8 mouse cellular contexts compared by ENCODE assay signal in genomic region chr2:168840853-168841712, GRCm38 (mm10).
DNase-seq lines count a peak whose midpoint lies in the region; ATAC-seq lines count a peak whose summit lies in the region.

No protein-coding gene starts in this region.

- H3K36me3 ChIP-seq in forebrain, embryonic 13.5 days (ENCODE audit: poor library complexity, severe bottlenecking) = no peaks in the 10 kb centered on the region
- H3K36me3 ChIP-seq in forebrain, embryonic 12.5 days (replicated peaks) = no peaks in the 10 kb centered on the region
- no peaks in the 10 kb centered on the region for H3K36me3 ChIP-seq in lung, embryonic 16.5 days (ENCODE audit: control insufficient read depth, insufficient read depth, low read length)
- no peaks in the 10 kb centered on the region for H3K36me3 ChIP-seq in intestine, embryonic 15.5 days

- H3K4me2 ChIP-seq in forebrain, embryonic 13.5 days = peak overlapping the region; percentile 30; the same call in 1 of the 2 replicates
- no peak overlapping the region for H3K4me2 ChIP-seq in forebrain, embryonic 12.5 days
- H3K4me2 ChIP-seq in lung, embryonic 16.5 days (ENCODE audit: low read depth, low read length) = peak overlapping the region; percentile 40; the same call in 1 of the 2 replicates
- H3K4me2 ChIP-seq in intestine, embryonic 15.5 days (replicated peaks) = peak overlapping the region; percentile 31

- ATAC-seq in forebrain, embryonic 13.5 days = no peak
- no peak for ATAC-seq in forebrain, embryonic 12.5 days (ENCODE audit: low FRiP score)
- ATAC-seq in lung, embryonic 16.5 days (ENCODE audit: low read depth) = no peak
- ATAC-seq in intestine, embryonic 15.5 days = no peak

- no peaks in the 10 kb centered on the region for H3K9me3 ChIP-seq in forebrain, embryonic 13.5 days (replicated peaks)
- H3K9me3 ChIP-seq in forebrain, embryonic 12.5 days = no peaks in the 10 kb centered on the region
- peaks cover 4% of the 10 kb centered on the region for H3K9me3 ChIP-seq in lung, embryonic 16.5 days (ENCODE audit: control insufficient read depth, low read length)
- no peaks in the 10 kb centered on the region for H3K9me3 ChIP-seq in intestine, embryonic 15.5 days

- H3K9ac ChIP-seq in forebrain, embryonic 13.5 days = no peak overlapping the region
- H3K9ac ChIP-seq in forebrain, embryonic 12.5 days = no peak overlapping the region
- H3K9ac ChIP-seq in lung, embryonic 16.5 days (ENCODE audit: low read length) = no peak overlapping the region
- H3K9ac ChIP-seq in intestine, embryonic 15.5 days = no peak overlapping the region

- DNase-seq in lung, adult 18-20 months = no peak
- peak; percentile 48 for DNase-seq in retina, postnatal 1 day
- DNase-seq in cerebellum, adult 9-10 months = no peak
- DNase-seq in layer of hippocampus, postnatal 14 days (ENCODE audit: low spot score in 2 of 2) = no peak

- H3K4me1 ChIP-seq in forebrain, embryonic 13.5 days = peaks cover 25% of the 10 kb centered on the region
- H3K4me1 ChIP-seq in forebrain, embryonic 12.5 days = peaks cover 44% of the 10 kb centered on the region
- H3K4me1 ChIP-seq in lung, embryonic 16.5 days (replicated peaks; ENCODE audit: control insufficient read depth, insufficient read depth, low read length) = 0 out of 2 replicates have a peak, but pooled peaks cover 10% of the 10 kb centered on the region
- H3K4me1 ChIP-seq in intestine, embryonic 15.5 days (replicated peaks) = peaks cover 20% of the 10 kb centered on the region

- H3K27me3 ChIP-seq in forebrain, embryonic 13.5 days = peaks cover 63% of the 10 kb centered on the region
- H3K27me3 ChIP-seq in forebrain, embryonic 12.5 days = peaks cover 53% of the 10 kb centered on the region
- peaks cover 58% of the 10 kb centered on the region for H3K27me3 ChIP-seq in lung, embryonic 16.5 days (ENCODE audit: control insufficient read depth, insufficient read depth, low read depth, low read length)
- peaks cover 20% of the 10 kb centered on the region for H3K27me3 ChIP-seq in intestine, embryonic 15.5 days (replicated peaks)

- 5% methylated on average over 19 of the region's 19 CpGs for WGBS in forebrain, embryonic 13.5 days
- 4% methylated on average over 19 of the region's 19 CpGs for WGBS in forebrain, embryonic 12.5 days
- 12% methylated on average over 19 of the region's 19 CpGs for WGBS in lung, embryonic 16.5 days
- WGBS in intestine, embryonic 15.5 days = 17% methylated on average over 19 of the region's 19 CpGs

- H3K27ac ChIP-seq in forebrain, embryonic 13.5 days = no peak overlapping the region
- H3K27ac ChIP-seq in forebrain, embryonic 12.5 days = no peak overlapping the region
- no peak overlapping the region for H3K27ac ChIP-seq in lung, embryonic 16.5 days (ENCODE audit: low read length)
- H3K27ac ChIP-seq in intestine, embryonic 15.5 days = no peak overlapping the region

- no peak overlapping the region for H3K4me3 ChIP-seq in forebrain, embryonic 13.5 days
- no peak overlapping the region for H3K4me3 ChIP-seq in forebrain, embryonic 12.5 days (replicated peaks)
- no peak overlapping the region for H3K4me3 ChIP-seq in lung, embryonic 16.5 days (ENCODE audit: low read length)
- no peak overlapping the region for H3K4me3 ChIP-seq in intestine, embryonic 15.5 days (replicated peaks)
